Mouse (Mus musculus) spleen, adult 18-20 months (tissue): ENCODE data around the gene Qrich1.
"Not testable (repeated sequence)": the region's sequence is repeated elsewhere in the genome, so short reads cannot be mapped to it uniquely, and the experiment has no call there.

Source experiments
- DNase-seq, 2 experiments: peaks; one replicate each; pipeline ENCODE4 v3.0.0; 2022; ENCODE audit warnings: mixed read lengths in 2 of 2

Qrich1 gene

DNA sequence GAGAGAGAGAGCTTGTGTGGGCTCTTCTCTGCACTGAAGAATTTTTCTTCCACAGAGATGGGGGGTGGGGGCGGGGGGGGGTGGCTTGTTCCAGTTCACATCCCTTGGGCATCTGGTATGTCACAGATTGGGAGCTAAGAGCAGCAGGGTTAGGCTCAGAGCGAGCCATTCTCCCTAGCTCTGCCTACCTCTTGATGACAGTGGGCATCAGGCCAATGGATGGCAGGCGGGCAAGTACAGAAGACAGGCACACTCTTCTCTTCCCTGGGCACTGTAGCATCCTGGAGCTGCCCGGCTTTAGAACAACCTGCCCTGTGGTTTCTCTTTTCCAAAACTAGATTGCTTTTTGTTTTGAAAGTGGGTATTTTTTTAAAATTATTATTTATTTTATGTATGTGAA, 74.9 kb downstream of the Qrich1 start:
- DNase-seq, result no peak

DNA sequence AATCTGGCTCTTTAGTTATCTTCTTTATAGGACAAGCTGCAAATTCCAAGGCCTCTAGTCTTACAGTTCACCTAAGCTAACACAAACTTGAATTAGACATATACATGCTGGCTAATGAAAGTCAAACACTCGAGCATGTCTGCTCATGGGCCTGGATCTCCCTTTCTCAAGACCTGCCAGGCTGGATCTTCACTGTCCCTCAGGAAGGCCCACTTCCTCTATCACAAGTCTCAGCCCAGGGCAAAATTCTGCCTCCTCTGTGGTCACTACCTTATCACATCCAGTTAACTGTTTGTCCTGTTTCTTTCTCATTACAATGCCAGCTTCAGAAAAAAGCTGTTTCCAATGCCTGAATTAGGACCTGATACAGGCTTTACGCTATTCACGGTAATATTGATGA, 77.7 kb downstream of the Qrich1 start:
- DNase-seq, result no peak

DNA sequence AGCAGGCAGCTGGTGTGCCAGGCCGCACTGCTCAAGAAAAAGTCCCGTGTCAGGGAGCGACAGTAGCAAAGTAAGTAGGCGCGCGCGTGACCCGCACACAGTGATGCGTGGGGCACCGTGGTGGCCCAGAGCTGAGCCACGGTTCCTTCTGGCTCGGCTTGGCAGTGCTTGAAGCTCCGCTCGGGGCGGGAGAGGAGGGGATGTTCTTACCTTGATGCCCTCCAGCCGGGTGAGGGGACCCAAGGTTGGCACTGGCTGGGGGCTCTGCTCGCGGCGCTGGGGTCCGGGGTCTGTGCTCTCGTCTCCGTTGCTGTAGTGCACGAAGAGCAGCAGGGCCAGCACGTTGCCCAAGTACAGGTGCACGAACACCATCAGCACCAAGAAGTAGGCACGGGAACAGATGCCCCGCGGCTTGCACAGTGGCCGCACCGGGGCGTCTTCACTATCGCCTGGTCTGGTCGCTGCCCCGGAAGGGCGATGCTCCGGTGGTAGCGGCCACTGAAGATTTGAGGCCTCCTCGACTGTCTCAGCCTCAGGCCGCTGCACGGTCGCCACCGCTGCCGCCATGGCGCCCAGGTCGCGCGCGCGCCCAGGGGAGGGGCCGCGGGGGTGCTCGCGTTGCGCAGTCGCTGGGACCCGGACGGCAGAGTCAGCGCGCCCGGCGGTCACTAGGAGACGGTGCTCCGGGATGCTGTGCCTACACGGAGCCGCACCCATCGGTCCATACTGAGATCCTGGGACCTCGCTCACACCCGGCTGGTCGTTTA, 80.6 kb downstream of the Qrich1 start, which contains the start of gene P4htm:
TSS of gene P4htm (minus strand) at position 670 of the 767 bp plus-strand sequence.
- DNase-seq, result peak; percentile 26 to 64

DNA sequence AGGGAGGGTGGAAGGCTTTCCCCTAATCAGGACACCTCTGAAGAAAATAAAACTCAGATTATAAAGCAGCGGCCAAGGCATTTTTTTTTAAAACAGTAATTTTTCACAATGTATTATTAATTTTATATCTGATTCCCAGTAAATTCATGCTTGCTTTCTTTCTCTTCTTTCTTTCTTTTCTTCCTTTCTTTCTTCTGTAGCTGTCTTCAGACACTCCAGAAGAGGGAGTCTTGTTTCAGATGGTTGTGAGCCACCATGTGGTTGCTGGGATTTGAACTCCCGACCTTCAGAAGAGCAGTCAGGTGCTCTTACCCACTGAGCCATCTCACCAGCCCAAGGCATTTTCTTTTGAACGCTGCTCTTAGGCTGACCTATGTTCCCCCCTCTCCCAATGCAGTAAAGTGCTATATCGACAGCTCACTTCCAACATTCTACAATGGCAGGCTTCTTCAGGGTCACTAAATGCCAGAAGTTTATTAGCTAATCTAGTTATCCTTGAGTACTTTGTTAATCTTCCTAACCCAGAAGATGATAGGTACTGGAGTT, 82.5 kb downstream of the Qrich1 start:
- no peak for DNase-seq

DNA sequence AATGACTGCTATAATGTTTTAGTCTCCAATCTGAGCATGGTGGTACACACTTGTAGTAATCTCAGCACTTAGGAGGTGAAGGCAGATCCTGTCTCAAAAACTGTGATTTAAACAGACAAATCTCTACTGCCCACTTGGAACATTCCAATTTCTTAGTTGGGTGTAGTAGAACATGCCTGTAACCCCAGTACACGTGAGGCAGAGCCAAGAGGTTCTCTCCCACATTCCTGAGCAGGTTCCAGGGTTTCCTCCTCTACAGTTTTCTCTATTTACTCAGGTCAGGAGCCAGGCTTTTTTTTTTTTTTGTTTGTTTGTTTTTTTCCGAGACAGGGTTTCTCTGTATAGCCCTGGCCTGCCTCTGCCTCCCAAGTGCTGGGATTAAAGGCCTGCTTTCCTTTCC, 83.4 kb downstream of the Qrich1 start:
- DNase-seq, result no peak

DNA sequence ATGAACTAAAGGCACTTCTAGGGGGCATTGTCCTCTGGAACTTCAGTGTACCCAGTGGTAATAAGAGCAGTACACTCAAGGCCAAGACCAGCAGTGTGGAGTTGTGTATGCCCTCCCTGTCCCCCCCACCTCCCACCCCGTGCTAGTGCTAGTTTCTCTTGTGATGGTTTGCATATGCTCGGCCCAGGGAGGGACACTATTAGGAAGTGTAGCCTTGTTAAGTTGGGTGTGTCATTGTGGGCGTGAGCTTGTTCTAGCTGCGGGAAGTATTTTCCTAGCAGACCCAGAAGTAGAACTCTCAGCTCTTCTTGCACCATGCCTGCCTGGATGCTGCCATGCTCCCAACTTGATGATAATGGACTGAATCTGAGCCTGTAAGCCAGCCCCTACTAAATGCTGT, 85.4 kb downstream of the Qrich1 start:
- DNase-seq, result no peak

DNA sequence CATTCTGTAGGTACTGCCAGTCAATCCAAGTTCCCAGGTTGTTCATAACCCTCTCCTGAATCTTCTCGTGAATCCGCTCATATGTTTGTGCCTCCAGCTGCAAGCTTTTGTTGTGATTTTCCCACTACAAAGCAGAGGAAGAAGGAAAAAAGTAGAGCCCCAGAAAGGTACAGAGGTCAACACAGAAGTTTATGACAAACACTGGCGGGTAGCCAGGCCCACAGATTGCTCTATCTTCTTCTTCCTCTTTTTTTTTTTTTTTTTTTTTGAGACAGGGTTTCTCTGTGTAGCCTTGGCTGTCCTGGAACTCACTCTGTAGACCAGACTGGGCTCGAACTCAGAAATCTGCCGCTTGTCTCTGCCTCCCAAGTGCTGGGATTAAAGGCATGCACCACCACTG, 91.3 kb downstream of the Qrich1 start:
- DNase-seq, result not testable (repeated sequence)

DNA sequence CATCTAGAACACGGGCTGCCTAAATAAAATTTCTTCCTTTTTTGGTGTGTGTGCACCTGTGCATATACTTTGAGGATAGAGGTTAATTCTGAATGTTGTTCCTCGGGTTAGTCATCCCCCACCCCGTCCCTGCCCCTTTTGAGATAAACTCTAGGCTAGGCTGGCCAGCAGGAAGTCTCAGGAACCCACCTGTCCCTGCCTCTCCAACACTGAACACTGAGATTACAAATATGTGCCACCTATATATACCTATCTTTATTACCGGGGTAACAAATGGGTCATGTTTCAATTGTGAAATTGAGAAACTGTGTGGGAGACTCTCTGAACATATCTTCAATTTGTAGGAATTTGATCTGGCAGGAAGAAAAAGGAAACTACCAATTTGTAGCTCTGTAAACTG, 92.3 kb downstream of the Qrich1 start:
- no peak for DNase-seq
